Mouse (Mus musculus) fat pad, adult 2 months (tissue): ENCODE results near the gene Klf3.

ENCODE experiments used
- DNase-seq: peaks from one replicate; pipeline ENCODE4 v3.0.0-alpha.2; 2011; ENCODE audit warnings: low read depth, low spot score; ENCODE audit errors: extremely low read depth

The Klf3 gene

GRCm38 (mm10) chr5:64833410-64833809 is 30.2 kb downstream of the Klf3 start:
- no peak for DNase-seq

GRCm38 (mm10) chr5:64834213-64834612 is 31.0 kb downstream of the Klf3 start:
- DNase-seq = no peak

- DNase-seq = no peak
These were observed 32.1 kb downstream of the Klf3 start for GRCm38 (mm10) chr5:64835295-64835694.

GRCm38 (mm10) chr5:64839016-64839599 is 35.9 kb downstream of the Klf3 start:
- no peak for DNase-seq

GRCm38 (mm10) chr5:64840087-64840486 is 36.9 kb downstream of the Klf3 start:
- no peak for DNase-seq

GRCm38 (mm10) chr5:64844622-64845021 is 41.4 kb downstream of the Klf3 start:
- no peak for DNase-seq

GRCm38 (mm10) chr5:64847305-64847704 is 44.1 kb downstream of the Klf3 start:
- DNase-seq = no peak

GRCm38 (mm10) chr5:64849892-64850291 is 46.7 kb downstream of the Klf3 start:
- DNase-seq = no peak

GRCm38 (mm10) chr5:64852656-64853398 is 49.6 kb downstream of the Klf3 start:
- DNase-seq = no peak

- no peak for DNase-seq
These were observed 50.2 kb downstream of the Klf3 start for GRCm38 (mm10) chr5:64853421-64853820.

- DNase-seq = no peak
These were observed 52.0 kb downstream of the Klf3 start for GRCm38 (mm10) chr5:64855199-64855598.

GRCm38 (mm10) chr5:64860900-64861470 is 57.8 kb downstream of the Klf3 start:
- no peak for DNase-seq

- no peak for DNase-seq
These were observed 58.4 kb downstream of the Klf3 start for GRCm38 (mm10) chr5:64861471-64862199.

- no peak for DNase-seq
These were observed 59.1 kb downstream of the Klf3 start for GRCm38 (mm10) chr5:64862269-64862668.

GRCm38 (mm10) chr5:64864699-64865108 is 61.5 kb downstream of the Klf3 start:
- DNase-seq = no peak

- no peak for DNase-seq
These were observed 62.2 kb downstream of the Klf3 start for GRCm38 (mm10) chr5:64865219-64865964.

- DNase-seq = no peak
These were observed 63.3 kb downstream of the Klf3 start for GRCm38 (mm10) chr5:64866331-64867050.

- no peak for DNase-seq
These were observed 63.9 kb downstream of the Klf3 start for GRCm38 (mm10) chr5:64867124-64867523.

GRCm38 (mm10) chr5:64867551-64867950 is 64.4 kb downstream of the Klf3 start:
- no peak for DNase-seq

- DNase-seq = no peak
These were observed 73.1 kb downstream of the Klf3 start for GRCm38 (mm10) chr5:64876086-64876830.
